Mouse (Mus musculus): ENCODE data around the gene Arl8a.

GRCm38 (mm10) chr1:135124573-135125363, 21.9 kb upstream of the Arl8a start:
- TF ChIP-seq CTCF (conservative IDR thresholded peaks at IDR 0.05; ENCODE audit: low read length) (no peak), POU5F1 (IDR thresholded peaks at IDR 0.05; ENCODE audit: borderline replicate concordance, low read length) (no peak)

Data from E14TG2a.4 (cell line).